Mouse (Mus musculus) R1 (cell line): ENCODE measurements around the gene Comtd1.

Experiments used
- DNase-seq: peaks from one replicate; pipeline ENCODE4 v3.0.0-alpha.2; 2018; ENCODE audit warnings: low read depth, low spot score

The Comtd1 gene

DNA sequence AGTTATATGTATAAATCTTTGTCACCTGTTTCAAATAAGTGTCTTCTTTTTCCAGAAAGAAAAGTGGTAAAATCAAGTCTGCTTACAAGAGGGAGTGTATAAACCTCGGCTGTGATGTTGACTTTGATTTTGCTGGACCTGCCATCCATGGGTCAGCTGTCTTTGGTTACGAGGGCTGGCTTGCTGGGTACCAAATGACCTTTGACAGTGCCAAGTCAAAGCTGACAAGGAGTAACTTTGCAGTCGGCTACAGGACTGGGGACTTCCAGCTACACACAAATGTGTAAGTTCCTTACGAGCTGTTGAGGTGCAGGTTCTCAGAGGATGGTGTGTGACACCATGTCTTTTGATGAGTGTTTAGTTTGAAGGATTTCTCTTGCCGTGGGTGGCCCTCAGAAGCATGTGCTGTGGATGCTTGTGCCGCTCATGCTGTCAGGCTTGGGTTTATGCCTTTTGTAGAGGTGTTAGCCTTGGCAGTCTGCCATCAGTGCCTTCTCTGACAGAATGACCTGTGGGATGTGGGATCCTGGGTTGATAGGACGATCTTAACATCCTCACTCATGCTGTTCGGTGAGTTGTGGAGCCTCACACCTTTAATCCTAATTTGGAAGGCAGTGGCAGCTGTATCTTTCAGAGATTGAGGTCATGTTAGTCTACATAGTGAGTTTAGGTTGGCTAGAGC lies 10.3 kb downstream of the Comtd1 start:
- DNase-seq, result no peak

DNA sequence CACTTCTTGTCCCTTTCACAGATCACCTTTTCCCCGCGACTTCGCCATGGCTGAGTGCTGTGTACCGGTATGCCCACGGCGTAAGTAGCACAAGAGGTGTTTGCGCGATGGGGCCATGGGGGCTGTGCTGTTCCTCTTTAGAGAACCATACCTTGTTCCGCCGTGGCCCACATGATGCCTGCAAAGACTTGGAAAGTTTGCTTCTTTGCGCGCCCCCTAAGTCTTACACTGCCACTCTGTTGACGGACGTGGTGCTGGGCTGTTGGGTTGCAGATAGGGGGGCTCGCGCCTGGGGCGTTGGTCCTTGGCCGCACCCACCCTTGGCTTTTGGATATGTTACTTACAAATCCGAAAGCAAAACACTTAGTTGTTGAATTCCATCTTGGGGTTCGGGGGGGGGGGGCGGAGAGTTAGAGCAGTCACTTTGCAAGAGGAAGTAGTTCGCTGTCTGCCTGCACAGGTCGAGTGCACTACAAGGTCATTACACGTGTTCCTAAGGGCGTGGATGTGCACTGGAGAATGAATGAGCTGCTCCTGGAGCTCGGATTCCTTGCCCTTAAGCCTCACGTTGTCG lies 16.9 kb downstream of the Comtd1 start:
- peak; percentile 75 for DNase-seq

DNA sequence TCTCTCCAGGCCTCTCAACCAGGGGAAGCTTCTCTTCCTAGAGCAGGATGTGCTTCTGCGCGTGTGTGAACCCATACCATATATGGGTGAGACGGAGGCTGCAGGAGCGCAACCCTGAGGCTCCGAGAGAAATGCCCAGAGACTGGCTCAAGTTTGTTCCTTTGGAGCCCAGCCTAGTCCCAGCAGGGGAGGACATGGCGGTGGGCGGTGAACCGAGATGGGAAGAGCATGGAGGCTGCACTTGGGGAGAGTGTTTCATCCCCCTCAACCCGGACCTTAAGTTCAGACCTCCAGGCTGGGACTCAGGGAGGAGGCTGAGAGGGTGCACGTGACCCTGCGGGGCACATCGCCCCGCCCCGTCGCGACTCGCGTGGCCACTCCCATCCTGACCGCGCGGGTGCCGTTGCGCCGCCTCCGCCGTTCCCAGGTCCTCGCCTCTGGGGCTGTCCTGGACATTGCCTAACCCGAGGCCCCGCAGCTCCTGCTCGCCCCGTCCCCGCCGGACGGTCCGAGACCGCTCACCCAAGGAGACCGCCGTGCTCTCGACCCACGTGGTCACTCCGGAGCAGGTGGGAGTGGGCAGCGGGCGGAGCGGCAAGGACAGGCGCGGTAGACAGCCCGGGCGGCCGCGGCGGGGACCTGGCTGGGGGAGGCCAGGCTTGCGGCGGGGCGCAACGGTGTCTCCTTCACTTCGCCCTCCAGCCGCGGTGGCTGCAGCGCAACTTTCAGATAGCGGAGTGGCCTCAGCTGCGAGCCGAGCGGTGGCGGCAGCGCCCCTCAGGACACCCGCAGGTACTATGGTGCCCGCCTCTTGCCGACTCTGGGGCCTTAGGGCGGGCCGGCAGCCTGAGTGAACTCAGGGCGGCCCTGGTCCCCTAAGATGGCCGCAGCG lies 17.7 kb downstream of the Comtd1 start:
- peak; percentile 96 for DNase-seq

DNA sequence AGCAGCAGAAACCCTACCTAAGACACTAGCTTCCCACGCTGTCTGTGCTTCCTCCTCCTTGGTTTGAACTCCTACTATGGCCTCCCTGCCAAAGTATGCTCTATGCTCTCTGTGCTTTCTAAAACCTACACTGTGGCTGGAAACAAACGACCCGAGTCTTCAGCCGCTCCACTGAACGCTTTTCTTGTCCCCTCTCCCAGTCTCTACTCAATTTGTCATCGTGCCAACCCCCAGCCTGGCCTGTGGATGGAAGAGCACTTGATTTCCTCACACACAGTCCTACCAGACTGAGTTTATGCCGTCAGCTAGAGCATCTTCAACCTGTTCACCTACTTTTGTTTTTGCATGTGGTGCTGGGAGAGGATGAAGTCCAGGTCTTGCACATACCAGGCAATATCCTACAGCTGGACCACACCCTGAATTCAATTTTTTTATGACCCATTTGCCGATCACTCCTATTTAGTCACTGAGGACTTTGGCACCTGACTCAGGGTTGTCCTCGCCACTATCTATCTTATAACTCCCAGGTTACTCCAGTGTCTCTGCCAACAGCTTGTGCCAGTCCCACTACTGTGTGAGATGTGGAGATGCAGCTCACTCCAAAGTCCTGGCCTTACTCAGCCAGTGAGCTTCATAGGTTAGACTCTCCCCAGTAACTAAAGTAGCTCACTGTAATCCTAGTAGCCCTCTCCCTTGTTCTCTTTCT lies 22.8 kb downstream of the Comtd1 start:
- no peak for DNase-seq

DNA sequence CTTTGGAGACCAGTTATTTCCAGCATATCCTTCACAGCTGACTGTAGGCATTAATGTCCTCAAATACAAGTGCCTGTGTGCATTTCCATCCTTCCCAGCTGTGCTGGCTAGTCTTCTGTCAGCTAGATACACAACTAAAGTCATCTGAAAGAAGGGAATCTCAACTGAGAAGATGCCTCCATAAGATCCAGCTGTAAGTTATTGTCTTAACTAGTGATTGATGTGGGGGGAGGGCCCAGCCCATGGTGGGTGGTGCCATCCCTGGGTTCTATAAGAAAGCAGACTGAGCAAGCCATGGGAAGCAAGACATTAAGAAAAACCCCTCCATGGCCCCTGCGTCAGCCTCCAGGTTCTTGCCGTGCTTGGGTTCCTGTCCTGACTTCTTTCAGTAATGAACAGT lies 23.8 kb downstream of the Comtd1 start, which contains the start of gene Vdac2:
Gene Vdac2 (plus strand): TSS at position 301 of the 400 bp plus-strand sequence.
- no peak for DNase-seq

DNA sequence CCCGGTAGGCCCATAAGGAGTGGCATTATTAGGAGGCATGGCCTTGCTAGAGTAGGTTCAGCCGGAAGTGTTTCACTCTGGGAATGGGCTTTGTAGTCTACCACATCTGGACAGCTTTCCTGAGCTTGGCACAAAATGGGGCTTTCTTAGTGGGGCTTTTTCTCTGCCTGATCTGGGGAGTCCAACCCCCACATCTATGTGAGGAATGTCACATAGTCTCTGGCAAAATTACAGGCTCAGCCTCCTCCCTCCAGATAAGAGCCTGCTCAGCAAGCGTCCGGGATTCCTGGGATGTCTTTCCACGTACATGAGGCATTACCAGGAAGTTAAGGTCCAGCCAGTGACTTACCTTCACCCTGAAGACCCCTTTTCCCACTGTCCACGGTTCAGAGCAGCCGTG lies 24.9 kb downstream of the Comtd1 start:
- DNase-seq, result no peak

DNA sequence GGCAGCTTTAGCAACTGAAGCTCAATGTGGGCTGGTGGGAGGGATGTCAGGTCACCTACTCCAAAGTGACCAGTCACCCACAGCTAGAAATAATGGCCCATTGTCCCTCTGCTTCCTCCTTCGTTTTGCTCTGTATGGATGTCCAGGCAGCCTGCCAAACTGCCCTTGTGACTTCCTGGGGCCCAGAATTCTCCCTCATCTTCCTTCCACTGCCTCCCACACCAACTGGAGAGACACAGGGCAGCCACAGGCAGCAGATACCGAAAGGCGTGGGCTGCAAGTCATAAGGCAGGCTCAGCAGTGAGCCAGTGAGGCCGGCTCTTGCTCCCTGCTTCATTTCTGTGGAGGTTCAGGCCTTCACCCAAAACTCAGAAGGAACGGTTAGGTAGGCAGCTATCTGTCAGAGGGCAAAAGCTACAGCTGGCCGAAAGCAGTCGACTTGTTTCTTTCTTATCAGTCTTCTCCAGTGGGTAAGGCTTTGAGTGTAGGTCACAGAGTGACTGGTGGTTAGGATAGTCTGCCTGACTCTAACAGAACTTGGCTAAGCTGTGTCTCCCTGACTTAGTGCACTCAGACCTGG lies 25.9 kb downstream of the Comtd1 start:
- no peak for DNase-seq

DNA sequence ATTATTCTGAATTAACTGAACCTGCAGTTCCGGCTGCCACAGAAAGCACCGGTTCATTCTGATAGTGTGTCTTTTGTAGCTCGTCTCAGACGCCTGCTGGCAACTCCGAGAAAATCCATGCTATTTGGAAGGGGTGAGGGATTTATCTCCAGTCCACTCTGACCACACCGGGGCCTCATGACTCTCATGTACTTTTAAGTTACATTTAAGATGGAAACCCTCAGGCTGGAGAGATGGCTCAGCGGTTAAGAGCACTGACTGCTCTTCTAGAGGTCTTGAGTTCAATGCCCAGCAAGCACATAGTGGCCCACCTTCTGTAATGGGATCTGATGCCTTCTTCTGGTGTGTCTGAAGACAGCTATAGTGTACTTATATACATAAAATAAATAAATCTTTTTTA lies 26.5 kb downstream of the Comtd1 start:
- DNase-seq, result no peak

DNA sequence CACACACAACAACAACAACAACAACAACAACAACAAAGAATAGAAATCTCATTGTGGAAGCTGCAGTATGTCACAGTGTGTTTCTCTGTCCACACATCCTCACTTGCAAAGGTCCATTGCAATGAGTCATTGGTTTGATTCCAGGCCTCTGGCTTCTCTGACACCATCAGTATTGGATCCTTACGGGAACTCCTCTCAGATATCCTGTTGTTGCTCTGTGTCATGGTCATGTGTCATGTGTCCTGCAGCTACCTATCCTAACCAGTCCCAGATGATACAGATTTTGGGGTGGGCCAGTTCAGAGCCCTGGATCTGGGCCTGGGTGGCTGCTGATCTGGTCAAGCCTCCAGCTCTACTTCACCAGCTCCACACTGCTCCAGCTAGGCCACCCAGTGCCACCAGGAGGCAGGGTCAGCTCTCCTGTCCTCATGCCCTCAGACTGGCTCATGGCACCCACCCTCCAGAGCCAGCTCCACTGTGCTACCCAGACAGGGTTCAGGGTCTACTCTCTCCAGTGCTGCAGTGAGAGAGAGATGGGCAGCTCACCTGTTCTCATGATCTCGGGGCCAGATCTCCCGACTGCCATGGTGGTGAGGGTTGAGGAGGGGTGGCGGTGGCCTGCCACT lies 27.8 kb downstream of the Comtd1 start:
- no peak for DNase-seq

DNA sequence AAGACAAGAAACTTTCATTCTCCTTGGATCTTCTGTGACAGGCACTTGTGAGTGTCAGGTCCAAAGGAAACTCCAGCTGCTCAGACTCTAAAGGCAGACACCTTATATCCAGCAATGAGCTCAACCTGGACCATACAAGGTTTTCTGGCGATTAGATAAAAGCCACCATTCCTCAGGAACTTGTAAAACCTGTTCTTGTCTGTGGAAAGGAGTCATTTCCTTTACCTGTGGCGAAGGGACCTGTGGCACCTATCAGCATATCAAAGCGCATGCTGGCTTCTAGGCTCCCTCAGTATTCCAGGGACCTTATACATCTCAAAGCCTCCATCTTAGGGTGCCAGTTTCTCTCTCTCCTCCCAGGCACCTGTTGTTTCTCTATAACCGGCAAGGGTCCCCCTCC lies 31.3 kb downstream of the Comtd1 start:
- DNase-seq, result peak; percentile 27

DNA sequence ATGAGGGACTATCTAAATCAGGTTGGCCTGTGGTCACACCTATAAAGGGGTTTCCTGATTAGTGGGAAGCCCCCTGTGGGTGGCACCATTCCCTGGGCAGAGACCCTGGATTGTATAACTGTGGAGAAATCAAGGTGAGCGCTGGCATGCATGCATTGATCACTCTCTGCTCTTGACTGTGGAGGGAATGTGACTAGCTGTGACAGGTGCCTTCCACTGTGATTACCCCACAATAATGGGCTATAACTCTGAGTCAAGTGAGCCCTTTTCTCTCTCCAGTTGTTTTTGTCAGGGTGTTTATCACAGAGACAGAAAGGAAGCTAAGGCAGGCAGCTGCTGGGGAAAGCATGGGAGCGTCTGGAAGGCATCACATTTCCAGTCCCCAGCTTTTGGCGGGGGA lies 32.5 kb downstream of the Comtd1 start:
- no peak for DNase-seq

DNA sequence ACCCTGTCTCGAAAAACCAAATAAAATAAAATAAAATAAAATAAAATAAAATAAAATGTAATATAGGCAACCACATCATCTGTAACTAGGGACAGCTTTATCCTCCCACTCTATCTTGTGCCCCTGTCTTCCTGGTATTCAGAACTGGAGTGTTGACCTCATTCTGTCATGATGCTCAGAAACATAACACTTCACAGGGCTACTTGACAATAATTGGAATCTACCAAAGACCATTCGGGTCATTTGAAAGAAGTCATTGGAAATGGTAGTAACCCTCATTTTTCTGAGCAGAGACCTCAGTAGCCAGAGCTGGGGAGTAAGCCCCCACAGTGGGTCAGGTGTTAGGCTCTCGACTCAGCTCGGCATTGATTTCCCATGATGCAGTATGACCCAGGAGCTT lies 34.2 kb downstream of the Comtd1 start:
- DNase-seq, result no peak

DNA sequence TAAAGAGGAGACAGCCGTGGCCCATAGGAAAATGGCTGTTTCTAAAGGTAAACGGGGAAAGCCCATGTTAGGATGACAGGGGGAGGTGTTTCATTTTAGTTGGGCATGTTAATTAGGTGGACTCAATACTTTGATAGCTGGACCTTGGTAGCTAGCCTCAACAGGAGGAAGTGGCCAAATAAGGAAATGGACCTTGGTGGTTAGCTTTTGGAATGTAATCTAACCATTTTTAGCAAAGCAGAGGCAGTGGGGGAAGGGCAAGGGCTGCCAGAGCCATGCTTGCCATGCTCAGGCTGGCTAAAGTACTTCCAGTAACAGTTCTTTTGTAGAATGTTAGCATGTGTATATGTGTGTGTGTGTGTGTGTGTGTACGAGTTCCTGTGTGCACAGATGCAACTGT lies 34.9 kb downstream of the Comtd1 start:
- no peak for DNase-seq

DNA sequence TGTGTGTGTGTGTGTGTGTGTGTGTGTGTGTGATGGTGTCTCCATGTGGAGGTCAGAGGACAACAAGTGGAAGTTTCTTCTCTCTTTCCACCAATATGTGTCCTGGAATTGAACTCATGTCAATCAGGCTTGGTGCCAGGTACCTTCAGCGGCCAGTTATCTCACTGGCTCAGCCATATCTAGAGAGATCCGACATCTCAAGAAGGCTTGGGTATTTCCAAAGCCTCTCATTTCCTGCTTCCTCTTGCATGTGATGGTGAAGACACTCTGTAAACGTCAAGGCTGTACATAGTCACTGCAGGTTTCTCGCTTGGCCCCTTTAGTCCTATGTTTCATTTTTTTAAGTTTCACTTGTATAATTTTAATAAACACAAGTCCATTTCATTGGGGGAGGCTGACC lies 35.6 kb downstream of the Comtd1 start:
- no peak for DNase-seq

DNA sequence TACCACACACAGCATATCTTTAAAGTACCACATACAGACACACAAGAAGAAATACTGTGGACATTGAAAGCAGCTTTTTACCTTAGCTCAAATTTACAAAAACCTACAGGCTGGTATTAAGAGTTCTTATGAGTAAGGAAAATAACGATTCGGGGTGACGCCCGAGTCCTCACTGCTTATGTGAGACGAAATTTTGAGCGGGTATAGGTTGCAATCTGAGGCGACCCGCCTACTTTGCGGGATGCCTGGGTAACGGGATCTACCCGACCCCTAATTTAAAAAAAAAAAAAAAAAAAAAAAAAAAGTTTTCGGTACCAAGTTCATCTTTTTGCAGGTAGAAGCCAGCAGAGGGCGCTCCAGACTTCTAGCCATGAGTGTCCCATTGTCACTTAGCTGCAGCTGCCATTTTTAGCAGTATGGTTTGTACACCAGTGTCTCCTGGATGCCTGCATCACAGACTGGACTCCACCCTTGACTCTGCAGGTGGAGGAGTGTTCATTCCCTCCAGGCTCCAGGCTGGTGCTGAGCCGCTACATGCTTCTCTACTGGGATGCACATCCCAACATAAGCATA lies 36.1 kb downstream of the Comtd1 start:
- DNase-seq, result peak; percentile 88

DNA sequence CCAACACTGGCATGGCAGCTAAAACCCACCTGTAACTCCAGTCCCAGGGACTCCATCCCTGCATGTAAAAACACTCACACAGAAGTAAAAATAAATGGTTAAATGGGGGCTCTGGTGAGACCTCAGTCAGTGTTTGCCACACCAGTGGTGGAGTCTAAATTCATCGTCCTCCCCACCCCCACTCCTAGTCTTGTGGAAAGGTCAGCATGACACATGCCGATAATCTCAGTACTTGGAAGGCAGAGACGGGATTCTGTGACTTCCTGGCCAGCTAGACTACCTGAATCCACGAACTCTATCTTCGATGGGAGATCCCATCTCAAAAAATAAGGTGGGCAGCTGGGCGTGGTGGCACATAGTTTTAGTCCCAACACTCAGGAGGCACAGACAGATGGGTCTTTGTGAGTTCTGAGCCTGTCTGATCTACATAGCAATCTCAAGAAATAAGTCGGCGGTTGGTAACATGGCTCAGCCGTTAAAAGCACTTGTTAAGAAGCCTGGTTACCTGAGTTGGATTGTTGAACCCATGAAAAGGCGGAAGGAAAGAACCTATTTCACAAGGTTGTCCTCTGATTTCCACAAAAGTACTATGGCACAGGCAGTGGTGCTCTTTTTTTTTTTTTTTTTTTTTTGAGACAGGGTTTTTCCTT lies 36.9 kb downstream of the Comtd1 start:
- no peak for DNase-seq

DNA sequence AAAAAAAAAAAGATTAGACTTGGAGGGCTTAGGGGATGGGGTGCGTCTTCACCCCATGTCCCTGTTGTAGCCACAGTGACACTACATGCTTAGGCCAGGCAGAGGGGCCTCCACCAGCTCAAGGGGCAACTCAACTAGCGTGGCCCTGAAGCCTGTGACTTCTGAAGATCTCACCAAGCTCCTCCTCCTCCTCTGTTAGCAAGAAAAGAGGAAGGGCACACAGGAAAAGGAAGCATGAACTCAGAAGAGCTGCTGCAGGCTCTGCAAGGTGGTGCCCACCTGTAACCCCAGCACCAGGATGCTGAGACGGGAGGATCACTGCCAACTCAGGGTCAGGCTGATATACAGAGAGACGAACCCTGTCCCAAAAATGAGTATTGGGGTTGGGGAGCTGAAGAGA lies 37.5 kb downstream of the Comtd1 start:
- no peak for DNase-seq

DNA sequence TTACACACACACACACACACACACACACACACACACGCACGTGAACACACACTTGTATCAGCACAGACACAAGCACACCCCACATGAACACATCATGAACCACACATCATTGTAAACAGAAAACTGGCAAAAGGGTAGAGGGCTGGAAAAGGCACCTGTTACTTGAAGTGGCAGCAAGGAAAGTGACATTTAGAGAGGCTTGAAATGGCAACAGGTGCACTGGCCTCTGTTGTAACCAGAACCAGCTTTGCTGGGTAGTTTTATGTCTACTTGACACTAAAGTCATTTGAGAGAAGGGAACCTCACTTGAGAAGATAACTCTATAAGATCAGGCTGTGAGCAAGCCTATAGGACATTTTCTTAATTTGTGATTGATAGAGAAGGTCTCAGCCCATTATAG lies 39.4 kb downstream of the Comtd1 start:
- DNase-seq, result no peak

DNA sequence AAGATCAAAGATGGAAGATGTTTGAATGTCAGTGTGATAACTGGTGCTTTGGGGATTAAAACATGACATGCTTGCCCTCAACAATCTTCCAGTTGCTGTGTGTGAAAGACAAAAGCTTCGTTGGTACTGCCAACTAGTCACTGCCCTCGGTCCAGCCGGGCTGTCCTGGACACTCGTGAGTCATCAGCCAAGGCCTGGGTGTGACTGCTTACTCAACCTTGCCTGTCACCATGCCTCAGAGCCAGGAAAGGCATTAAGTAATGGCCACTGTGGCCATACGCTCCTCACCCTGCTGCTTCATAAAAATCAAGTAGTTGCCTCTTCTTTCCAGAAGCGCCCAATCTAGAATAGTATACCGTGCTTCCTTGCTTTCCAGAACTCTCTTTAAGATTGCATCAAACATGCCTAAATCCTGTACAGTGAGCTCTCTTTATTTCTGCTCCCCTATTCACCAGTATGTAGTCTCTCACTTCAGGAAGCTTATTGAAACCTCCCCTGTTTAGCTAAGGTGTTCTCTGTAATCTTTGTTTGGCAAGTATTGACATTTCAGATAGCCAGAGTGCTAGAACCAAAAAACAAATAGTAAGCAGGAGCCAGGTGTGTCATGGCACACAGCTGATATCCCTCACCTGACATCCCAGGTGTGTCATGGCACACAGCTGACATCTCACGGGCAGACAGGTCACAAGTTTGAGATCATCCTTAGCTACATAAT lies 40.4 kb downstream of the Comtd1 start:
- no peak for DNase-seq
